Mouse (Mus musculus) testis, adult 2 months (tissue): ENCODE measurements around the gene Srek1.

Experiments
- CTCF ChIP-seq: fragments of 200-500 bp; IDR thresholded peaks from 2 replicates; pipeline ENCODE4 v1.5.1; 2012; ENCODE audit warnings: low read depth, mild to moderate bottlenecking, inconsistent platforms, low read length, moderate library complexity; ENCODE audit not compliant: control insufficient read depth, insufficient read depth, insufficient replicate concordance
- POLR2A ChIP-seq: fragments of 200-500 bp; IDR thresholded peaks from 2 replicates; pipeline ENCODE4 v1.6.1; 2012; ENCODE audit warnings: low read depth, mild to moderate bottlenecking, inconsistent platforms, low read length, moderate library complexity; ENCODE audit not compliant: control insufficient read depth

DNA sequence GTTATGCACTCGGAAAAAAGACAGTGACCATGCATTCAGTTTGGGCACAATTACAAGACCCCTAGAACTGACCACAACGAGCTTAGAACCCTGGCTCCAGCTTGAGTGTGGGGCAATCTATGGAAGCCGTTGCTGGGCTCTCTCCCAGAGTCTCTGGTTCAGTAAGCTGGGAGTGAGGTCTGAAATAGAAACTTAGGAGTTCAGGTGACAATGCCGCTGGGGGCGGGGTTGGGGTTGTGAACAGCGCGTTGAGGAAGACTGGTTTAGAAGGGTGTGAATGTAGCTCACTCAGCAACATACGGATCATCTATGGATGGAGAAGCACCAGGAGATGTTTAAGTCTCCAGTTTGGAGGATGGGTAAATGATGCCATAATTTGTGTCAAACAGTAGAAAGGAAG lies 2.7 kb upstream of the Srek1 start:
- TF ChIP-seq CTCF (no peak), POLR2A (no peak)
